Mouse (Mus musculus) limb, embryonic 14.5 days (tissue): Measurements from ENCODE around the gene Slc35b1. TPM values are rescaled to one million over a fixed set of nuclear protein-coding genes. Genes with fewer than 3 reads are reported as not detected.

Experiments
- ATAC-seq: fragments of 200-750 bp; cut with Nextera tagmentation; 2 replicates; pipeline ENCODE4 v1.8.0; 2017; ENCODE audit warnings: low read depth, moderate number of reproducible peaks, moderate TSS enrichment; ENCODE audit not compliant: low FRiP score
- DNase-seq: peaks from one replicate; pipeline ENCODE4 v3.0.0-alpha.2; 2015; ENCODE audit warnings: low spot score
- H3K27ac ChIP-seq: fragments of 300-500 bp; sonication (generic); replicated peaks from 2 replicates; pipeline ENCODE4 v1.5.1; 2014; ENCODE audit warnings: low read depth, mild to moderate bottlenecking, low read length, moderate library complexity, mixed read lengths
- H3K27me3 ChIP-seq: fragments of 300-500 bp; sonication (generic); 2 replicates; pipeline ENCODE4 v1.6.1; 2014; ENCODE audit warnings: low read length, mixed read lengths; ENCODE audit not compliant: control insufficient read depth, insufficient read depth
- H3K36me3 ChIP-seq: fragments of 300-500 bp; sonication (generic); 2 replicates; pipeline ENCODE4 v1.6.1; 2014; ENCODE audit warnings: mild to moderate bottlenecking, low read length, moderate library complexity, mixed read lengths; ENCODE audit not compliant: control insufficient read depth, insufficient read depth
- H3K4me1 ChIP-seq: fragments of 300-500 bp; sonication (generic); 2 replicates; pipeline ENCODE4 v1.6.1; 2014; ENCODE audit warnings: antibody characterized with exemption, low read length, mixed read lengths; ENCODE audit not compliant: control insufficient read depth, insufficient read depth
- H3K4me2 ChIP-seq: fragments of 300-500 bp; sonication (generic); replicated peaks from 2 replicates; pipeline ENCODE4 v1.6.1; 2014; ENCODE audit warnings: low read depth, mild to moderate bottlenecking, low read length, moderate library complexity; ENCODE audit not compliant: severe bottlenecking
- H3K4me3 ChIP-seq: fragments of 300-500 bp; sonication (generic); replicated peaks from 2 replicates; pipeline ENCODE4 v1.5.1; 2014; ENCODE audit warnings: low read length
- H3K9ac ChIP-seq: fragments of 300-500 bp; sonication (generic); 2 replicates; pipeline ENCODE4 v1.6.1; 2014; ENCODE audit warnings: mild to moderate bottlenecking, low read depth, low read length, moderate library complexity; ENCODE audit not compliant: severe bottlenecking
- H3K9me3 ChIP-seq: fragments of 300-500 bp; sonication (generic); 2 replicates; pipeline ENCODE4 v1.6.1; 2016; ENCODE audit warnings: low read length; ENCODE audit not compliant: control insufficient read depth
- POLR2A ChIP-seq: fragments of 200-500 bp; IDR thresholded peaks from 2 replicates; pipeline ENCODE4 v1.8.0; 2012; ENCODE audit warnings: inconsistent platforms, mild to moderate bottlenecking, moderate library complexity, borderline replicate concordance; ENCODE audit not compliant: insufficient read depth, insufficient read length; ENCODE audit errors: extremely low read depth
- WGBS: fragments of 180-500 bp; shearing (Covaris S2); extraction: QIAGEN DNeasy Blood & Tissue Kit; methylation state at CpG from one replicate; pipeline ENCODE4 v1.1.7; 2014; 5-methylcytosine and 5-hydroxymethylcytosine counted together
- polyA plus RNA-seq, 2 experiments: library from polyadenylated mRNA; depleted of rRNA in 1 of 2; stranded (reverse) in 1 of 2; unstranded in 1 of 2; fragments of >200 nt; fragmentation: Nextera tagmentation in 1 of 2; extraction: Ambion mirVana in 1 of 2; gene quantifications; 2 replicates each; pipeline versions ENCODE4 v1.2.1 to v1.2.3; 2012 to 2014

Gene Slc35b1
- polyA plus RNA-seq, 2 experiments, result 98.1 to 117 TPM

- 9% methylated on average over 14 of the region's 14 CpGs for WGBS
- Histone ChIP-seq H3K9ac (peak overlapping the region; percentile 43; the same call in 1 of the 2 replicates), H3K4me3 (peak overlapping the region; percentile 21), H3K27me3 (no peaks in the 10 kb centered on the region), H3K4me2 (peak overlapping the region; percentile 74), H3K9me3 (no peaks in the 10 kb centered on the region), H3K36me3 (no peaks in the 10 kb centered on the region), H3K4me1 (peaks cover 45% of the 10 kb centered on the region), H3K27ac (peak overlapping the region; percentile 63; the same call in 1 of the 2 replicates)
- no peak for ATAC-seq
- TF ChIP-seq POLR2A, result no peak
- DNase-seq, result peak; percentile 37
These were observed 44.9 kb upstream of the Slc35b1 start for GRCm38 (mm10) chr11:95339471-95340021.

- H3K36me3 ChIP-seq, result no peaks in the 10 kb centered on the region
- no peak overlapping the region for H3K4me3 ChIP-seq
- H3K4me2 ChIP-seq, result peak overlapping the region; percentile 74; the same call in 1 of the 2 replicates
- no peaks in the 10 kb centered on the region for H3K9me3 ChIP-seq
- WGBS, result 20% methylated on average over 1 of the region's 1 CpGs
- DNase-seq, result no peak
- peaks cover 48% of the 10 kb centered on the region for H3K4me1 ChIP-seq
- no peak overlapping the region for H3K9ac ChIP-seq
- 0 out of 2 replicates have a peak overlapping the region, but pooled peaks have one; percentile 16 for H3K27ac ChIP-seq
- H3K27me3 ChIP-seq, result no peaks in the 10 kb centered on the region
- no peak for ATAC-seq
- no peak for TF ChIP-seq POLR2A
These were observed 44.2 kb upstream of the Slc35b1 start for GRCm38 (mm10) chr11:95340259-95340658.

- H3K36me3 ChIP-seq, result no peaks in the 10 kb centered on the region
- no peaks in the 10 kb centered on the region for H3K9me3 ChIP-seq
- ATAC-seq (no peak), DNase-seq (no peak)
- H3K4me3 ChIP-seq, result no peak overlapping the region
- peaks cover 48% of the 10 kb centered on the region for H3K4me1 ChIP-seq
- 25% methylated on average over 5 of the region's 5 CpGs for WGBS
- H3K9ac ChIP-seq, result no peak overlapping the region
- H3K27me3 ChIP-seq, result no peaks in the 10 kb centered on the region
- H3K27ac ChIP-seq, result no peak overlapping the region; the same call in 1 of the 2 replicates
- no peak overlapping the region; the same call in 1 of the 2 replicates for H3K4me2 ChIP-seq
- TF ChIP-seq POLR2A, result no peak
These were observed 43.8 kb upstream of the Slc35b1 start for GRCm38 (mm10) chr11:95340664-95341063.

GRCm38 (mm10) chr11:95343180-95343579 is 41.3 kb upstream of the Slc35b1 start:
- TF ChIP-seq POLR2A, result no peak
- H3K36me3 ChIP-seq, result peaks cover 11% of the 10 kb centered on the region
- ATAC-seq (no peak), DNase-seq (no peak)
- H3K27ac ChIP-seq, result no peak overlapping the region
- H3K4me2 ChIP-seq, result no peak overlapping the region
- no peaks in the 10 kb centered on the region for H3K27me3 ChIP-seq
- no peaks in the 10 kb centered on the region for H3K9me3 ChIP-seq
- peaks cover 39% of the 10 kb centered on the region for H3K4me1 ChIP-seq
- 58% methylated on average over 4 of the region's 4 CpGs for WGBS
- no peak overlapping the region for H3K4me3 ChIP-seq
- no peak overlapping the region for H3K9ac ChIP-seq

GRCm38 (mm10) chr11:95344181-95344580 is 40.3 kb upstream of the Slc35b1 start:
- Histone ChIP-seq H3K4me1 (peaks cover 29% of the 10 kb centered on the region), H3K27ac (no peak overlapping the region), H3K4me3 (no peak overlapping the region), H3K9ac (no peak overlapping the region), H3K27me3 (no peaks in the 10 kb centered on the region), H3K4me2 (no peak overlapping the region), H3K36me3 (peaks cover 17% of the 10 kb centered on the region), H3K9me3 (no peaks in the 10 kb centered on the region)
- no peak for DNase-seq
- no peak for TF ChIP-seq POLR2A
- WGBS, result 17% methylated on average over 2 of the region's 2 CpGs
- no peak for ATAC-seq

- no peaks in the 10 kb centered on the region for H3K27me3 ChIP-seq
- H3K4me1 ChIP-seq, result peaks cover 7% of the 10 kb centered on the region; the same call in 1 of the 2 replicates
- no peak for TF ChIP-seq POLR2A
- H3K4me3 ChIP-seq, result no peak overlapping the region
- DNase-seq, result no peak
- no peak overlapping the region for H3K4me2 ChIP-seq
- no peak overlapping the region for H3K27ac ChIP-seq
- H3K36me3 ChIP-seq, result peaks cover 20% of the 10 kb centered on the region
- WGBS, result 54% methylated on average over 6 of the region's 6 CpGs
- H3K9ac ChIP-seq, result no peak overlapping the region
- ATAC-seq, result no peak
- H3K9me3 ChIP-seq, result no peaks in the 10 kb centered on the region
These were observed 34.2 kb upstream of the Slc35b1 start for GRCm38 (mm10) chr11:95350289-95350688.
